Mouse (Mus musculus) stomach, embryonic 14.5 days (tissue): ENCODE measurements around the gene Dnajc22. TPM values are rescaled to one million over a fixed set of nuclear protein-coding genes. Genes with fewer than 3 reads are reported as not detected.
A peak's percentile ranks its signal among the peaks of the same experiment; 100 is the strongest.
"Not testable (repeated sequence)": the region's sequence is repeated elsewhere in the genome, so short reads cannot be mapped to it uniquely, and the experiment has no call there.

Experiments used
- ATAC-seq: fragments of 200-750 bp; cut with Nextera tagmentation; 2 replicates; pipeline ENCODE4 v1.8.0; 2017; ENCODE audit warnings: low read depth, moderate TSS enrichment; ENCODE audit not compliant: insufficient number of reproducible peaks, insufficient read depth, low FRiP score
- H3K27ac ChIP-seq: fragments of 300-500 bp; sonication (generic); 2 replicates; pipeline ENCODE4 v1.5.1; 2014; ENCODE audit warnings: mild to moderate bottlenecking, low read length, moderate library complexity, mixed read lengths
- H3K27me3 ChIP-seq: fragments of 300-500 bp; sonication (generic); 2 replicates; pipeline ENCODE4 v1.6.1; 2014; ENCODE audit warnings: low read length, control low read depth, mixed read lengths; ENCODE audit not compliant: control insufficient read depth, insufficient read depth
- H3K36me3 ChIP-seq: fragments of 300-500 bp; sonication (generic); 2 replicates; pipeline ENCODE4 v1.6.1; 2014; ENCODE audit warnings: mild to moderate bottlenecking, control low read depth, low read length, moderate library complexity, mixed read lengths; ENCODE audit not compliant: control insufficient read depth, insufficient read depth
- H3K4me1 ChIP-seq: fragments of 300-500 bp; sonication (generic); 2 replicates; pipeline ENCODE4 v1.6.1; 2014; ENCODE audit warnings: low read length, control low read depth, mixed read lengths; ENCODE audit not compliant: control insufficient read depth, insufficient read depth
- H3K4me2 ChIP-seq: fragments of 300-500 bp; sonication (generic); replicated peaks from 2 replicates; pipeline ENCODE4 v1.6.1; 2014; ENCODE audit warnings: low read depth, low read length, control low read depth
- H3K4me3 ChIP-seq: fragments of 300-500 bp; sonication (generic); 2 replicates; pipeline ENCODE4 v1.5.1; 2014; ENCODE audit warnings: low read depth, low read length, control low read depth
- H3K9ac ChIP-seq: fragments of 300-500 bp; sonication (generic); replicated peaks from 2 replicates; pipeline ENCODE4 v1.6.1; 2014; ENCODE audit warnings: low read depth, mild to moderate bottlenecking, control low read depth, low read length, moderate library complexity, mixed read lengths
- H3K9me3 ChIP-seq: fragments of 300-500 bp; sonication (generic); 2 replicates; pipeline ENCODE4 v1.6.1; 2016; ENCODE audit warnings: low read depth, low read length, control low read depth; ENCODE audit not compliant: control insufficient read depth
- WGBS: fragments of 180-500 bp; shearing (Covaris S2); extraction: QIAGEN DNeasy Blood & Tissue Kit; methylation state at CpG from one replicate; pipeline ENCODE4 v1.1.7; 2014; 5-methylcytosine and 5-hydroxymethylcytosine counted together
- polyA plus RNA-seq: library from polyadenylated mRNA; unstranded; fragments of >200 nt; fragmentation: Nextera tagmentation; extraction: Ambion mirVana; gene quantifications from 2 replicates; pipeline ENCODE4 v1.2.1, GENCODE M21; 2014

The Dnajc22 gene
- 9.3 and 11.0 TPM in 2 replicates for polyA plus RNA-seq

DNA sequence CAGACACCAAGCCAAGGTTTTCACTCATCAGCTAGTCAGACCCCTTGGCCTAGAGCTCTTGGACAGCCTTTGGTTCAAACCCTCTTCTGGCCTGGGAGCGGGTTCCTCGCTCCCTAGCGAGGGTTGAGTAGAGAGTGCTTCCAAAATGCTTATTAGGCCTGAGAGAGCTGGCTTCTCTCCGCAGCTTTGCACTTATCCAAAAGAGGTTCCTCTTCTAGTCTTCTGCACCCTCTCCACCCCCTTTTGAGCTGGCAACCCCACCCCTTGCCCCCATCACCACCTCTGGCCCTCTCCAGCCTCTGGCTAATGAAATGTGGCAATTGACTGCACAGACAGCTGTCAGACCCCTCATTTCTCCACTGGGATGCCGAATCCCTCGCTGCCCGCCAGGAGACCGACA is at the start of gene Dnajc22:
Dnajc22 (plus strand) TSS at position 301 of the 400 bp plus-strand sequence.
- H3K36me3 ChIP-seq = no peaks in the 10 kb centered on the region
- no peak within 1 kb of the TSS for H3K27ac ChIP-seq
- no peaks in the 10 kb centered on the region for H3K9me3 ChIP-seq
- ATAC-seq = no peak
- H3K9ac ChIP-seq = 0 out of 2 replicates have a peak within 1 kb of the TSS, but pooled peaks have one; percentile 22
- peak within 1 kb of the TSS; percentile 79 for H3K4me2 ChIP-seq
- peaks cover 24% of the 10 kb centered on the region for H3K4me1 ChIP-seq
- 37% methylated on average over 8 of the region's 8 CpGs for WGBS
- H3K27me3 ChIP-seq = peaks cover 80% of the 10 kb centered on the region
- H3K4me3 ChIP-seq = peak within 1 kb of the TSS; percentile 37

DNA sequence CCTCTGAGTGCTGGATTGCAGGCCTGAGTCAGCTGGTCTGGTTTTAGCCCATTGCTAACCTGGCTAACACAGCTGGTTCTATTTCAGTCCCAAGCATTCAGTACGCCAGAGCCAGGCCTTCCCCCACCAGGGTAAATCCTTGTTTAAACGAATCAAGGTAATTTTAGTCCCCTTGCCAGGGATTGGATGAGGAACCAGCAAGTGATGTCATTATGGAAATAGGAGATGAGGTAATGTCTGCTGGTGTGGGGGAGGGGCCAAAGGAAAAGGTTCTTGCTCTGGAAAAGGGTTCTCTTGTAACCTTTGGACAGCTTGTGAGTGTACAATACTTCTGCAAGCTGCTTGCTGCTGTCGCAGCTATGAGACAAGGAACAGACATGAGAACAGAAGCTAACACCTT is 48.1 kb upstream of the Dnajc22 start:
- no peak overlapping the region for H3K4me2 ChIP-seq
- H3K27ac ChIP-seq = no peak overlapping the region
- H3K36me3 ChIP-seq = no peaks in the 10 kb centered on the region
- no peaks in the 10 kb centered on the region for H3K9me3 ChIP-seq
- no peak overlapping the region for H3K4me3 ChIP-seq
- no peak overlapping the region for H3K9ac ChIP-seq
- WGBS = 23% methylated on average over 3 of the region's 3 CpGs
- 0 out of 2 replicates have a peak, but pooled peaks have one; percentile 23 for ATAC-seq
- H3K27me3 ChIP-seq = no peaks in the 10 kb centered on the region
- H3K4me1 ChIP-seq = no peaks in the 10 kb centered on the region

- not testable (repeated sequence) for H3K4me2 ChIP-seq, H3K4me3 ChIP-seq, H3K27me3 ChIP-seq, H3K27ac ChIP-seq, ATAC-seq, H3K9me3 ChIP-seq, H3K36me3 ChIP-seq, H3K9ac ChIP-seq, H3K4me1 ChIP-seq
- WGBS = 87% methylated on average over 6 of the region's 6 CpGs
Measured at GRCm38 (mm10) chr15:99045734-99046133, 47.2 kb upstream of the Dnajc22 start.

DNA sequence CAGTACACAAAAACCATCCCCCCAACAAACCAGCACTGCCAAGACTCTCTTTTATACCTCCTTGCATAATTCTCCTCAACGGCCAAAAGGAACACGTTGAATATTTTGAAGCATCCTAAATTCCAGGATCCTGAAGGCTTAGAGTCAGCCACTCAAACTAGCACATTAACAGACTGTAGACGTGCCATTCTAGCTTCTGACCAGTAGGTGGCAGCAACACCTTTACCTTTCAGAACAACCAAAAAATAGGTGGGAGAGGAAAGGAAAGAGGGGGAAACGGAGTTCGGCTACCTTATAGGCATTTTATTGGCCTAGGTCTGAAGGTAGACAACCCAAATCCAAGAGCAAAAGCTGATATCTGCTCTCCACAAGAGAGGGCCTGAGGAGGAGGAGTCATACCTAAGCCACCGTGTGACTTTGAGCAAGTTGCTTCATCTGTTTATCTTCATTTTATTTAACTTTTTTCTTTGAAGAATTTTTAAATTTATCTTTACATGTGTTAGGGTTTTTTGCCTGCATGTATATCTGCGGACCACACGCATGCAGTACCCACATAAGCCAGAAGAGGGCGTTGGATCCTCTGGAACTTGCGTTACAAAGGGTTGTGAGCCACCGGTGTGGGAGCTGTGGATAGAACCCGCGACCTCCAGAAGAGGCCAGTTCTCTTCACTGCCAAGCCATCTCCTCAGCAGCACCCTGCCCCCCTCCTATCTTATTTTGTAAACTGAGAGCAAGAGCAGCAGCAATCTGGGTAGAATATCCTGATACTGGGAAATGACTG is 43.3 kb upstream of the Dnajc22 start:
- H3K4me2 ChIP-seq = no peak overlapping the region
- H3K9ac ChIP-seq = no peak overlapping the region
- H3K9me3 ChIP-seq = no peaks in the 10 kb centered on the region
- no peak overlapping the region for H3K27ac ChIP-seq
- no peak overlapping the region for H3K4me3 ChIP-seq
- no peak for ATAC-seq
- H3K4me1 ChIP-seq = no peaks in the 10 kb centered on the region
- no peaks in the 10 kb centered on the region for H3K36me3 ChIP-seq
- H3K27me3 ChIP-seq = peaks cover 8% of the 10 kb centered on the region
- 33% methylated on average over 13 of the region's 13 CpGs for WGBS

- Histone ChIP-seq H3K27ac (no peak overlapping the region), H3K27me3 (peaks cover 44% of the 10 kb centered on the region), H3K9me3 (no peaks in the 10 kb centered on the region), H3K4me2 (no peak overlapping the region), H3K4me3 (no peak overlapping the region), H3K9ac (no peak overlapping the region), H3K36me3 (no peaks in the 10 kb centered on the region), H3K4me1 (peaks cover 10% of the 10 kb centered on the region; the same call in 1 of the 2 replicates)
- ATAC-seq = no peak
- 2% methylated on average over 9 of the region's 9 CpGs for WGBS
Measured at GRCm38 (mm10) chr15:99053373-99053772, 39.6 kb upstream of the Dnajc22 start.

- no peak for ATAC-seq
Measured at GRCm38 (mm10) chr15:99055040-99055439, 37.9 kb upstream of the Dnajc22 start, which contains the start of gene Prph. Prph (plus strand) TSS chr15:99055174.

GRCm38 (mm10) chr15:99055511-99055961 is 37.4 kb upstream of the Dnajc22 start:
- ATAC-seq = 0 out of 2 replicates have a peak, but pooled peaks have one; percentile 50
- H3K9ac ChIP-seq = no peak overlapping the region

More at GRCm38 (mm10) chr15:99055040-99055439, 37.9 kb upstream of the Dnajc22 start, which contains the start of gene Prph:
- peak within 1 kb of the TSS; percentile 34 for H3K4me3 ChIP-seq
- peaks cover 44% of the 10 kb centered on the region for H3K27me3 ChIP-seq
- no peak within 1 kb of the TSS for H3K9ac ChIP-seq
- peaks cover 10% of the 10 kb centered on the region; the same call in 1 of the 2 replicates for H3K4me1 ChIP-seq
- 2% methylated on average over 29 of the region's 30 CpGs for WGBS
- H3K27ac ChIP-seq = no peak within 1 kb of the TSS
- H3K36me3 ChIP-seq = no peaks in the 10 kb centered on the region
- H3K9me3 ChIP-seq = no peaks in the 10 kb centered on the region
- H3K4me2 ChIP-seq = peak within 1 kb of the TSS; percentile 56

DNA sequence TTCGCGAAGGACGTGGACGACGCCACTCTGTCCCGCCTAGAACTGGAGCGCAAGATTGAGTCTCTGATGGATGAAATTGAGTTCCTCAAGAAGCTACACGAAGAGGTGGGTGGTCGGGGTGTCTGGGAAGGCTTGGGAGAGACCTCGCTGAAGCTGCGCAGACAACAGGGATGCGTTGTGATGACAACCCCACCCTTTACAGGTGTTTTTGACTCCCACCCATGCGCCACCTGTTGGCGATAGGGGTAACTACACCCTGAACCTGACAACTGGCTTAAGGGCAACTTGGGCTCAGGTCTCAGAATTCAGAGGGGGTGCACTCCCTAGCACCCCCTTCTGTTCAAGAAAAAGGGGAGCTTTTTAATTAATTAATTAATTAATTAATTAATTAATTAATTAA is 36.6 kb upstream of the Dnajc22 start:
- ATAC-seq = no peak
- WGBS = 5% methylated on average over 14 of the region's 14 CpGs

More at GRCm38 (mm10) chr15:99055511-99055961, 37.4 kb upstream of the Dnajc22 start:
- peaks cover 44% of the 10 kb centered on the region for H3K27me3 ChIP-seq
- under 1% methylated on average over 37 of the region's 37 CpGs for WGBS
- H3K36me3 ChIP-seq = no peaks in the 10 kb centered on the region
- peak overlapping the region; percentile 56 for H3K4me2 ChIP-seq
- peak overlapping the region; percentile 34 for H3K4me3 ChIP-seq
- no peak overlapping the region for H3K27ac ChIP-seq
- H3K9me3 ChIP-seq = no peaks in the 10 kb centered on the region
- H3K4me1 ChIP-seq = peaks cover 10% of the 10 kb centered on the region; the same call in 1 of the 2 replicates

More for the DNA sequence above, 36.6 kb upstream of the Dnajc22 start:
- H3K4me2 ChIP-seq = peak overlapping the region; percentile 56; the same call in 1 of the 2 replicates
- H3K36me3 ChIP-seq = no peaks in the 10 kb centered on the region
- H3K27ac ChIP-seq = no peak overlapping the region
- peak overlapping the region; percentile 34; the same call in 1 of the 2 replicates for H3K4me3 ChIP-seq
- peaks cover 44% of the 10 kb centered on the region for H3K27me3 ChIP-seq
- no peaks in the 10 kb centered on the region for H3K9me3 ChIP-seq
- peaks cover 10% of the 10 kb centered on the region; the same call in 1 of the 2 replicates for H3K4me1 ChIP-seq
- no peak overlapping the region for H3K9ac ChIP-seq
